Mouse (Mus musculus): ENCODE data around the gene Dmgdh. TPM values are rescaled to one million over a fixed set of nuclear protein-coding genes. Genes with fewer than 3 reads are reported as not detected.

Gene Dmgdh
- not detected for polyA plus RNA-seq (2017; shearing (Covaris generic))

DNA sequence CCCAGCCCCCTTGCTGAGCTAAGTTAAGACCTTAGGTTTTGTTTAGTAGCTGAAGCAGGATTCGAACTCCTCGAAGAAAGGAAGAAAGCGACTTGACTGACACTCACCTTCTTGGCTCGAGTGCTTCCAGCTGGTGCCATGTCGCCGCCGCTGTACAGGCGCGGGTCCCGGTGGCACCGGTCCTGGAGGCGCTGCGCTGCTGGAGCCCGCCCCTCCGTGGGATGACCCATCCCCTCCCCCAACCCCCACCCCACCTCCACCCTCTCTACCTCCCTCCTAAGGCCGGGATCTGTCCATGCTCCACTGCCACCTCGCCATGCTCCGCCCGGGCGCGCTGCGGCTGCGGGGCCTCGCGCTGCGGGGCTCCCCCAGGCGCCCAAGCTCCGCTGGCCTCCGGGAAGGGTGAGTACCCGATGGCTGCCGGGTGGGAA lies at the start of gene Dmgdh, which contains the start of gene Bhmt2:
Gene Dmgdh, plus strand, starts transcription at position 303 of the 431 bp plus-strand sequence.
Gene Bhmt2, minus strand, starts transcription at position 172 of the 431 bp plus-strand sequence.

DNA sequence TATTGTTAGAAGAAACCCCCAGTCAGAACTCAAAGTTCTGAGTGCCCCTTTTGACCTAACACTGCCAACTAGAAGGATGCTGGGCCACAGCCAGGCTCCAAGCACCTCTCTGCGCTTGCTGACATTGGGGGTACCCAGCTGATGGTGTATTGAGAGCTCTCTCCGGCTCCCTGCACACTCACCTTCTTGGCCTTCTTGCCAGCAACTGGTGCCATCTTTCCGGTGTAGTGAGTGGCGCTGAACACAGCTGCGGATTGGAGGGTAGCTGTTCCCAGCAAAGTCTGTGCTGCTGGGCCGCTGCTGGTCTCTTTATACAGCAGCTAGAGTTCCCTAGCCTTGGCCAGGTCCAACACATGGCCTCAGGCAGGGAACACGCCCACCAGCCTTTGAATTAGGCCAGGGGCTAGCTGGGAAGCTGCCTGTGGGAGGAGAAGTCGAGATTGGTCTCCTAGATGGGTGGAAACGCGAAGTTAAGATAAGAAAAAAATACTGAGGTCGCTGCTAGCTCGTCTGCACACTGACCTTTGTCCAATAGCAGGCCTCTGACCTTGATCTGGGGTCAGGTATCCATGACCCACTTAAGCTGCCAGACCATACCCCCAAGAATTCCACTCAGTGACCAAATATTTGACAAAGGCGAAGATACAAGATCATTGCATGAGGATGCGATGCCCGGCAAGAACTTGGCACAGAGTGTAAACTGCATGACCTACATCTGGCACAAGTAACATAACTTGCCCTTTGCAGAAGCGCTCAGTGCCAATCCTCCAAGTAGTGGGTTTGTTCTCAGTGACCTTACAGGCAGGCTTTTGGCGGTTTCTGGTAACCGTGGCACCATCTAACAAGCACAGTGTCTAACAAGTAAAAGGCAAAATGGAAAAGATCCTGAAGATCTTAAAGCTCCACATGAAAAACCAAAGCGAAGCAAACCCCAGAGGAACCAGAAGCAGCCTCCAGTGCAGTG lies 36.7 kb upstream of the Dmgdh start, which contains the start of gene Bhmt:
Gene Bhmt, minus strand, starts transcription at position 680 of the 964 bp plus-strand sequence.

DNA sequence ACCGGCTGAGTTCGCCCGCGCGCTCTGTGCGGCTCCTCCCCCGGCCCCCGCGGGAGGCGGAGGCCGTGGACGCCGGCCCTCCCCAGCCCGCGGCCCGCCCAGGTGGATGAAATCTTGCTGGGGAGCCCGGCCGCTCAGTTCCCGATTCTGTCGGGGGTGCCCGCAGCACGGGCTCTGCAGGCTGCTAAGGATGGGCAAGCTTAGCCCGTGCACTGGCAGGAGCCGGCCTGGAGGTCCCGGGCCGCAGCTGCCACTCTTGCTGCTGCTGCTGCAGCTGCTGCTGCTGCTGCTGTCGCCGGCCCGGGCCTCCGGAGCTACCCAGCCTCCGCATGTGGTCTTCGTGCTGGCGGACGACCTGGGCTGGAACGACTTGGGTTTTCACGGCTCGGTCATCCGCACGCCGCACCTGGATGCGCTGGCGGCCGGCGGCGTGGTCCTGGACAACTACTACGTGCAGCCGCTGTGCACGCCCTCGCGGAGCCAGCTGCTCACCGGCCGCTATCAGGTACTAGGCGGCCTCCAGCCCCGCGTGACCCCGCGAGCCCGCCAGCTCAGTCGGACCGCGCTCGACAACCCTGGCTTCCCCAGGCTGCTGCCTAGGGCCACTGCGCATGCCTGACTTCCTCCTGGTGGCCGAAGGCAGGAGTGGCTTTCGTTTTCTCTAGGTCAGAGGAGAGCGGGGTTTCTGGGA lies 97.5 kb downstream of the Dmgdh start, which contains the start of gene Arsb:
Gene Arsb, plus strand, starts transcription at position 43 of the 691 bp plus-strand sequence.

Other genes with a start within 250 kb of the Dmgdh start
- 10 to 100 TPM in 1 of 2 experiments, 1 to 10 TPM in 1; 8.3 to 10.8 TPM for gene Jmy, start 174.6 kb upstream of the Dmgdh start, polyA plus RNA-seq (2017; shearing (Covaris generic))
- under 1 TPM in 1 of 2 experiments, not detected in 1; 0.21 TPM for gene Bhmt, start 36.5 kb upstream of the Dmgdh start, polyA plus RNA-seq (2017; shearing (Covaris generic))
- gene Bhmt2, start 131 bp upstream of the Dmgdh start, polyA plus RNA-seq (2017; shearing (Covaris generic)): under 1 TPM in 1 of 2 experiments, not detected in 1; 0.23 TPM
- 10 to 100 TPM in 1 of 2 experiments, 1 to 10 TPM in 1; 7.7 to 29.9 TPM for gene Arsb, start 97.2 kb downstream of the Dmgdh start, polyA plus RNA-seq (2017; shearing (Covaris generic))

Measured in activated CD4-positive, CD25-positive, alpha-beta regulatory T cell (primary cell).